In the genomic region with DNA sequence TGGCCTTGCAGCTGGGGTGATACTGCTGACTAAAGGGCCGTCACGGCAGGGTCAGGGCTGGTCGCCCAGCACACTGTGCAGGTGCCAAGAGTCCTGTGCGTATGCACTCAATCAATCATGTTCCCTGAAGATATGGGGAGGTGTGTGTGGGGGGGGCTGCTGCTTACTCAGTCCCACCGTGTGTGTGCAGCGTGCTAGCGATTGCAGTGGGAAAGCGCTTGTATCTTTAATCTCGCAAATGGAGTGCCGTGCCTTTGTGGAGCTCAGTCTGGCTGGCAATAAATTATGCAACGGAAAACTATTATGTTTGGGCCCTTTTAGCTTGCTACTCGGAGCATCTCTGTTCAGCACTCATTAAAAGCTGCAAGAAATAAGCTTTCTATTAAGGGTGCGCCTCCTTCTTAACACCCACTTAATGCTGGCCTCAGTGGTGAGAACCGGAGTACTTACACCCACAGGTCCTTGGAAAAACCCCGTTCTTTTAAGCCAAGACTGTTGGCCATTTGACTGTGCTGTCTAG, we compare ENCODE assay signal across 8 mouse cellular contexts. TPM values are rescaled to one million over a fixed set of nuclear protein-coding genes. Genes with fewer than 3 reads are reported as not detected.
DNase-seq lines count a peak whose midpoint lies in the region; ATAC-seq lines count a peak whose summit lies in the region.
"Had no signal": no experiment of that assay in that cellular context is flagged by ENCODE, and none has a peak within 500 bp of the region (broad histone marks: within the 10 kb centered on the region; RNA-seq: fewer than 3 reads in every experiment).

No protein-coding gene starts in this region.

- no peak overlapping the region for H3K9ac ChIP-seq in kidney, embryonic 14.5 days (ENCODE audit: low read depth, low read length)
- H3K9ac ChIP-seq in neural tube, embryonic 13.5 days: peak overlapping the region; percentile 49
- H3K9ac ChIP-seq: limb, embryonic 13.5 days had no signal

- H3K4me1 ChIP-seq in kidney, embryonic 14.5 days (ENCODE audit: control insufficient read depth, insufficient read depth, low read length): peaks cover 9% of the 10 kb centered on the region
- H3K4me1 ChIP-seq in forebrain, embryonic 10.5 days: peaks cover 19% of the 10 kb centered on the region
- peaks cover 14% of the 10 kb centered on the region for H3K4me1 ChIP-seq in neural tube, embryonic 13.5 days (replicated peaks)

- H3K4me3 ChIP-seq in kidney, embryonic 14.5 days (ENCODE audit: low read length): no peak overlapping the region
- H3K4me3 ChIP-seq in forebrain, embryonic 10.5 days: no peak overlapping the region
- no peak overlapping the region for H3K4me3 ChIP-seq in neural tube, embryonic 13.5 days
- H3K4me3 ChIP-seq: limb, embryonic 13.5 days had no signal

- H3K4me2 ChIP-seq in kidney, embryonic 14.5 days (replicated peaks; ENCODE audit: low read depth, low read length): 0 out of 2 replicates have a peak overlapping the region, but pooled peaks have one; percentile 8
- H3K4me2 ChIP-seq in neural tube, embryonic 13.5 days: peak overlapping the region; percentile 36
- H3K4me2 ChIP-seq: limb, embryonic 13.5 days had no signal

- H3K27ac ChIP-seq in kidney, embryonic 14.5 days (ENCODE audit: low read depth, low read length): no peak overlapping the region
- peak overlapping the region; percentile 72 for H3K27ac ChIP-seq in forebrain, embryonic 10.5 days
- 0 out of 2 replicates have a peak overlapping the region, but pooled peaks have one; percentile 46 for H3K27ac ChIP-seq in neural tube, embryonic 13.5 days (replicated peaks)
- H3K27ac ChIP-seq: limb, embryonic 13.5 days had no signal

- 30% methylated on average over 15 of the region's 15 CpGs for WGBS in kidney, embryonic 14.5 days
- 68% methylated on average over 15 of the region's 15 CpGs for WGBS in forebrain, embryonic 10.5 days
- WGBS in neural tube, embryonic 13.5 days: 16% methylated on average over 15 of the region's 15 CpGs

- no peaks in the 10 kb centered on the region for H3K9me3 ChIP-seq in kidney, embryonic 14.5 days (ENCODE audit: control insufficient read depth, low read length)
- H3K9me3 ChIP-seq in forebrain, embryonic 10.5 days: no peaks in the 10 kb centered on the region
- no peaks in the 10 kb centered on the region for H3K9me3 ChIP-seq in neural tube, embryonic 13.5 days
- H3K9me3 ChIP-seq: limb, embryonic 13.5 days had no signal

- H3K27me3 ChIP-seq in kidney, embryonic 14.5 days (ENCODE audit: control insufficient read depth, insufficient read depth, low read length): no peaks in the 10 kb centered on the region
- no peaks in the 10 kb centered on the region for H3K27me3 ChIP-seq in forebrain, embryonic 10.5 days (ENCODE audit: poor library complexity, severe bottlenecking)
- no peaks in the 10 kb centered on the region for H3K27me3 ChIP-seq in neural tube, embryonic 13.5 days
- H3K27me3 ChIP-seq: limb, embryonic 13.5 days had no signal

- no peaks in the 10 kb centered on the region for H3K36me3 ChIP-seq in kidney, embryonic 14.5 days (ENCODE audit: control insufficient read depth, insufficient read depth, low read length)
- no peaks in the 10 kb centered on the region for H3K36me3 ChIP-seq in forebrain, embryonic 10.5 days (replicated peaks)
- H3K36me3 ChIP-seq in neural tube, embryonic 13.5 days: no peaks in the 10 kb centered on the region
- H3K36me3 ChIP-seq: limb, embryonic 13.5 days had no signal

- DNase-seq in kidney, postnatal 36 days: no peak
- DNase-seq in forebrain, embryonic 10.5 days (ENCODE audit: extremely low spot score, low spot score): no peak
- peak; percentile 60 to 75 for DNase-seq in heart, postnatal 10 days
- DNase-seq in right cerebral cortex, postnatal 25 days: no peak
- DNase-seq in adipocyte (ENCODE audit: low spot score): no peak

- intact Hi-C loops in heart, postnatal 10 days (cut with DNase I): no loop called here

- ATAC-seq in kidney, embryonic 14.5 days (ENCODE audit: low FRiP score, low TSS enrichment): peak; percentile 76
- 0 out of 2 replicates have a peak, but pooled peaks have one; percentile 63 for ATAC-seq in neural tube, embryonic 13.5 days (ENCODE audit: low read depth)

RNA-seq across cellular contexts. Expression of a gene that starts 8.7 kb away (rescaled TPM):
- 8.7 and 9.6 TPM in 2 replicates for polyA plus RNA-seq in kidney, embryonic 14.5 days (2014; fragmentation: Nextera tagmentation; extraction: Ambion mirVana)
- 1.5 and 1.8 TPM in 2 replicates for polyA plus RNA-seq in forebrain, embryonic 10.5 days (2016; fragmentation: Nextera tagmentation; extraction: Ambion mirVana)
- 10 to 100 TPM; 87.9 to 93.7 TPM for total RNA-seq in heart, postnatal 10 days (2021)
- polyA plus RNA-seq in neural tube, embryonic 13.5 days (2015; fragmentation: Nextera tagmentation; extraction: Ambion mirVana): 3.2 and 5.0 TPM in 2 replicates

Comparison
In these comparisons a context has a peak if more than half of its experiments do, and no peak if none do; other contexts are left out.
1. DNase-seq: peak in heart, postnatal 10 days (2 of 2); none in kidney, postnatal 36 days (0 of 2), forebrain, embryonic 10.5 days (single experiment), right cerebral cortex, postnatal 25 days (single experiment) and adipocyte (single experiment).